Mouse (Mus musculus): ENCODE results near the gene Rab17. TPM values are rescaled to one million over a fixed set of nuclear protein-coding genes. Genes with fewer than 3 reads are reported as not detected.

Rab17 gene
- polyA plus RNA-seq, 2 experiments = 1.8 to 4.2 TPM

DNA sequence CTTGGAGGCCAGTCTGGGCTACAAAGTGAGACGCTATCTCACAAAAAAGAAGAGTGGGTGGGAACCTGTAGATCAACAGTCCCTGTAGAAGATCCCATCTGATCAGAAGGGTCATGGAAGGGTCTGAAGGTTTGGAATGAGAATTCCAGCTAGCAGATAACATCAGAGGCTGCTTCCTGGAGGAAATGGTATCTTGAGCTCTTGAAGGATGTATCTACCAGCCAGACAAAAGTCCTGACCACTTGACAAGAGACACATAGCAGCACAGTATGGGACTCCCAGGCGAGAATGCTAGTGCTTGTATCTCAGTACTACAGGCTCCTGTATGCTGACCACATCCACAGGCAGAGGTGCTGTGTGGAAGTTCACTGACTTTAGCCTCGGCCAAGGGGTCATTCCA lies 31.6 kb upstream of the Rab17 start:
- H3K27me3 ChIP-seq (ENCODE audit: control insufficient read depth, insufficient read depth, low read length) = peaks cover 13% of the 10 kb centered on the region
- no peaks in the 10 kb centered on the region for H3K9me3 ChIP-seq (ENCODE audit: control insufficient read depth, low read length)
- TF ChIP-seq EP300 (IDR thresholded peaks at IDR 0.05; ENCODE audit: low read depth) (no peak), CTCF (IDR thresholded peaks at IDR 0.05; ENCODE audit: low read depth) (no peak)
- no peak overlapping the region for H3K4me2 ChIP-seq (ENCODE audit: low read depth)
- H3K27ac ChIP-seq = no peak overlapping the region
- H3K9ac ChIP-seq (replicated peaks) = no peak overlapping the region
- whole genome bisulfite sequencing (ENCODE audit: insufficient replicate concordance) = 50% methylated on average over 3 of the region's 3 CpGs
- H3K36me3 ChIP-seq (replicated peaks; ENCODE audit: control insufficient read depth, insufficient read depth, low read depth) = no peaks in the 10 kb centered on the region
- DNase-seq (ENCODE audit: low read depth in 3 of 3, low spot score in 3 of 3) (no peak), ATAC-seq (ENCODE audit: insufficient read depth) (no peak)
- no peak overlapping the region for H3K4me3 ChIP-seq (ENCODE audit: insufficient read depth in 1 of 2, low read depth in 2 of 2, low read length in 2 of 2)
- H3K4me1 ChIP-seq (replicated peaks; ENCODE audit: control insufficient read depth in 2 of 2, insufficient read depth in 2 of 2, low read length in 1 of 2) = peaks cover 0 to 7% of the 10 kb centered on the region in 2 experiments; a peak in 1 of 4 replicates

- Histone ChIP-seq H3K4me3 (ENCODE audit: insufficient read depth in 1 of 2, low read depth in 2 of 2, low read length in 2 of 2) (no peak overlapping the region), H3K27ac (no peak overlapping the region), H3K4me1 (replicated peaks; ENCODE audit: control insufficient read depth in 2 of 2, insufficient read depth in 2 of 2, low read length in 1 of 2) (peaks cover 0 to 7% of the 10 kb centered on the region in 2 experiments; a peak in 1 of 4 replicates), H3K9ac (replicated peaks) (no peak overlapping the region), H3K9me3 (ENCODE audit: control insufficient read depth, low read length) (no peaks in the 10 kb centered on the region), H3K27me3 (ENCODE audit: control insufficient read depth, insufficient read depth, low read length) (peaks cover 13% of the 10 kb centered on the region), H3K4me2 (ENCODE audit: low read depth) (no peak overlapping the region), H3K36me3 (replicated peaks; ENCODE audit: control insufficient read depth, insufficient read depth, low read depth) (no peaks in the 10 kb centered on the region)
- no peak for TF ChIP-seq EP300 (IDR thresholded peaks at IDR 0.05; ENCODE audit: low read depth)
- TF ChIP-seq CTCF (IDR thresholded peaks at IDR 0.05; ENCODE audit: low read depth) = no peak
- 40% methylated on average over 10 of the region's 10 CpGs for WGBS (ENCODE audit: insufficient replicate concordance)
- ATAC-seq (ENCODE audit: insufficient read depth) (no peak), DNase-seq (ENCODE audit: low read depth in 3 of 3, low spot score in 3 of 3) (no peak)
These were observed 30.6 kb upstream of the Rab17 start for GRCm38 (mm10) chr1:90999911-91000601.

DNA sequence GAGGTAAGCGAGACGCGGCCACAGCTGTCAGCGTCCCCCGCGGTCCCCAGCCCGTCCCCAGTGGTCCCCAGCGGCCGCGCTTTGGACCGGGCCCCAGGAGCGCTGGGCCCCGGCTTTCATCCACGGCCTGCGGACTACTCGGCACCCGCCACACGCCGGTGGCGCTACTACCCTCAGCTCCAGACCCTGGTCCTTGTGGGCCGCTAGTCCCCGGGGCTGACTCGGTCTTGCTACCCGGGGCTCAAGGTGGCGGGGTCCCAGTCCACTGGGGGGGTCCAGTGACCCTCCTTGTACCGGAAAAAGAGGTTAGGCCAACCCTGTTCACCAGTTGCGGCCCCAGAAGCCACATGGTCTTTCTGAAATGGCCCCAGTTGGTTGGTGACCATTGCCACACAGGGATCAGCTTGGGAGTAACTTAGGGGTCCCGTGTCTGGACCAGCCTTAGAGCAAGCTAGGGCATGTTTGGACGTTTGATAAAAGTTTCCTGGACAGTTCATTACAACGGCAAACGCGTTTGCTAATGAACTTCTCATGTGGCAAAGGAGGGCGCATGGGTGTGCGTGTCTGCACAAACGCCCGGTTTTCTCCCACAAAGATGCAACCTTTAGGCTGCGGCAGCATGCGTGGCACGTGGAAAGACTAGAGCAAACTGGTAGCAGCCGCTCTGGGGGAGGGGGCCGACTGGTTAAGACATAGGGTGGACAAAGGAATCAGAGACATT lies 29.6 kb upstream of the Rab17 start:
- H3K4me2 ChIP-seq (ENCODE audit: low read depth) = peak overlapping the region; percentile 63
- H3K36me3 ChIP-seq (replicated peaks; ENCODE audit: control insufficient read depth, insufficient read depth, low read depth) = no peaks in the 10 kb centered on the region
- peaks cover 13% of the 10 kb centered on the region for H3K27me3 ChIP-seq (ENCODE audit: control insufficient read depth, insufficient read depth, low read length)
- H3K27ac ChIP-seq = no peak overlapping the region
- no peak for DNase-seq (ENCODE audit: low read depth in 3 of 3, low spot score in 3 of 3)
- ATAC-seq (ENCODE audit: insufficient read depth) = no peak
- peak overlapping the region; percentile 50 to 57 for H3K4me3 ChIP-seq (ENCODE audit: insufficient read depth in 1 of 2, low read depth in 2 of 2, low read length in 2 of 2)
- H3K9ac ChIP-seq (replicated peaks) = no peak overlapping the region; the same call in 1 of the 2 replicates
- TF ChIP-seq EP300 (IDR thresholded peaks at IDR 0.05; ENCODE audit: low read depth) (no peak), CTCF (IDR thresholded peaks at IDR 0.05; ENCODE audit: low read depth) (no peak)
- 2% methylated on average over 33 of the region's 41 CpGs for WGBS (ENCODE audit: insufficient replicate concordance)
- H3K4me1 ChIP-seq (replicated peaks; ENCODE audit: control insufficient read depth in 2 of 2, insufficient read depth in 2 of 2, low read length in 1 of 2) = peaks cover 0 to 7% of the 10 kb centered on the region in 2 experiments; a peak in 1 of 4 replicates
- H3K9me3 ChIP-seq (ENCODE audit: control insufficient read depth, low read length) = no peaks in the 10 kb centered on the region

DNA sequence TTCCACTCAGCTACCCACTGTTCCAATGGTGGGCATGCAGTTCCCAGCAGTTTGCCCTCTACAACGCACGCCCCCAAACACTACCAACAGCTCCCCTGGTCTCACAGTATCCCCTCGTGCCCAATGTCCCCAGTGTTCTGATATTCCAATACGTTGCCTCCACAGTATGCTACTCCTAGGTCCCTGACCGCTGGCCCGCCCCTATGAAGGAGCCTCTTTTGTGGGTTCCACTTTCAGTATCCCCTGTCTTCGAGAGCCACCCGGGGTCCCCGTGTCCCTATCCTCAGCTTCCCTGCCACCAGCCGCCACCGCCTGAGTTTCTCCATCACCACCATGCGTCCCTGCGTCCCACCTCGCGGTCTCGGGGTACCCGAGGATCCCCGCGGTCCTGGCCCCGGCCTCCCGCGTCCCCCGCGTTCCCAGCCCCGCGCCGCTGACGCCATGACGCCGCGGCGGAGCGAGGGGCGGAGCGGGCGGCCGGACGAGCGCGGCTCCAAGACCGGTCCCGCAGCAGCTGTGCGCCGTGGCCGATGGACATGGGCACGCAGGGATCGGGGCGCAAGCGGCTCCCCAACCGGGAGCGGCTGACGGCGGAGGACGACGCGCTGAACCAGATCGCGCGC lies 28.9 kb upstream of the Rab17 start, which contains the start of gene Lrrfip1:
Lrrfip1 (plus strand) TSS at position 470 of the 623 bp plus-strand sequence.
- no peaks in the 10 kb centered on the region for H3K9me3 ChIP-seq (ENCODE audit: control insufficient read depth, low read length)
- H3K9ac ChIP-seq (replicated peaks) = no peak within 1 kb of the TSS; the same call in 1 of the 2 replicates
- no peak within 1 kb of the TSS for H3K27ac ChIP-seq
- H3K4me2 ChIP-seq (ENCODE audit: low read depth) = peak within 1 kb of the TSS; percentile 63
- DNase-seq (ENCODE audit: low read depth in 3 of 3, low spot score in 3 of 3) (no peak), ATAC-seq (ENCODE audit: insufficient read depth) (no peak)
- TF ChIP-seq CTCF (IDR thresholded peaks at IDR 0.05; ENCODE audit: low read depth) (no peak), EP300 (IDR thresholded peaks at IDR 0.05; ENCODE audit: low read depth) (no peak)
- peaks cover 0 to 7% of the 10 kb centered on the region in 2 experiments; a peak in 1 of 4 replicates for H3K4me1 ChIP-seq (replicated peaks; ENCODE audit: control insufficient read depth in 2 of 2, insufficient read depth in 2 of 2, low read length in 1 of 2)
- H3K36me3 ChIP-seq (replicated peaks; ENCODE audit: control insufficient read depth, insufficient read depth, low read depth) = no peaks in the 10 kb centered on the region
- peak within 1 kb of the TSS; percentile 50 to 57 for H3K4me3 ChIP-seq (ENCODE audit: insufficient read depth in 1 of 2, low read depth in 2 of 2, low read length in 2 of 2)
- 2% methylated on average over 48 of the region's 59 CpGs for WGBS (ENCODE audit: insufficient replicate concordance)
- H3K27me3 ChIP-seq (ENCODE audit: control insufficient read depth, insufficient read depth, low read length) = peaks cover 13% of the 10 kb centered on the region

- peaks cover 13% of the 10 kb centered on the region for H3K27me3 ChIP-seq (ENCODE audit: control insufficient read depth, insufficient read depth, low read length)
These were observed 28.2 kb upstream of the Rab17 start for GRCm38 (mm10) chr1:90997641-90998040.

More at GRCm38 (mm10) chr1:90997641-90998040, 28.2 kb upstream of the Rab17 start:
- no peaks in the 10 kb centered on the region for H3K9me3 ChIP-seq (ENCODE audit: control insufficient read depth, low read length)
- H3K4me1 ChIP-seq (replicated peaks; ENCODE audit: control insufficient read depth in 2 of 2, insufficient read depth in 2 of 2, low read length in 1 of 2) = peaks cover 0 to 7% of the 10 kb centered on the region in 2 experiments; a peak in 1 of 4 replicates
- no peak overlapping the region for H3K4me3 ChIP-seq (ENCODE audit: insufficient read depth in 1 of 2, low read depth in 2 of 2, low read length in 2 of 2)
- H3K9ac ChIP-seq (replicated peaks) = no peak overlapping the region
- H3K36me3 ChIP-seq (replicated peaks; ENCODE audit: control insufficient read depth, insufficient read depth, low read depth) = no peaks in the 10 kb centered on the region
- TF ChIP-seq CTCF (IDR thresholded peaks at IDR 0.05; ENCODE audit: low read depth) (no peak), EP300 (IDR thresholded peaks at IDR 0.05; ENCODE audit: low read depth) (no peak)
- no peak overlapping the region for H3K4me2 ChIP-seq (ENCODE audit: low read depth)
- ATAC-seq (ENCODE audit: insufficient read depth) (no peak), DNase-seq (ENCODE audit: low read depth in 3 of 3, low spot score in 3 of 3) (no peak)
- 54% methylated on average over 5 of the region's 5 CpGs for WGBS (ENCODE audit: insufficient replicate concordance)
- H3K27ac ChIP-seq = no peak overlapping the region
